Mouse (Mus musculus) forebrain, embryonic 15.5 days (tissue): ENCODE results near the gene Atxn10. TPM values are rescaled to one million over a fixed set of nuclear protein-coding genes. Genes with fewer than 3 reads are reported as not detected.
A peak's percentile ranks its signal among the peaks of the same experiment; 100 is the strongest.

Source experiments
- ATAC-seq: fragments of 200-750 bp; cut with Nextera tagmentation; replicated peaks from 2 replicates; pipeline ENCODE4 v1.8.0; 2017; ENCODE audit warnings: mild to moderate bottlenecking, moderate TSS enrichment, moderate library complexity
- H3K27ac ChIP-seq: fragments of 300-500 bp; sonication (generic); replicated peaks from 2 replicates; pipeline ENCODE4 v1.5.1; 2015; ENCODE audit warnings: mild to moderate bottlenecking, inconsistent platforms
- H3K27me3 ChIP-seq: fragments of 300-500 bp; sonication (generic); 2 replicates; pipeline ENCODE4 v1.6.1; 2015; ENCODE audit warnings: inconsistent platforms
- H3K36me3 ChIP-seq: fragments of 300-500 bp; sonication (generic); 2 replicates; pipeline ENCODE4 v1.6.1; 2015; ENCODE audit warnings: mild to moderate bottlenecking, inconsistent platforms
- H3K4me1 ChIP-seq: fragments of 300-500 bp; sonication (generic); 2 replicates; pipeline ENCODE4 v1.6.1; 2015; ENCODE audit warnings: inconsistent platforms
- H3K4me2 ChIP-seq: fragments of 300-500 bp; sonication (generic); replicated peaks from 2 replicates; pipeline ENCODE4 v1.6.1; 2015; ENCODE audit warnings: mild to moderate bottlenecking, inconsistent platforms
- H3K4me3 ChIP-seq: fragments of 300-500 bp; sonication (generic); 2 replicates; pipeline ENCODE4 v1.5.1; 2015; ENCODE audit warnings: mild to moderate bottlenecking, inconsistent platforms
- H3K9ac ChIP-seq: fragments of 300-500 bp; sonication (generic); replicated peaks from 2 replicates; pipeline ENCODE4 v1.6.1; 2015; ENCODE audit warnings: mild to moderate bottlenecking, inconsistent platforms
- H3K9me3 ChIP-seq: fragments of 300-500 bp; sonication (generic); 2 replicates; pipeline ENCODE4 v1.6.1; 2016; ENCODE audit warnings: inconsistent platforms
- WGBS: fragments of 180-500 bp; shearing (Covaris S2); methylation state at CpG from one replicate; pipeline ENCODE4 v1.1.7; 2015; ENCODE audit warnings: mixed read lengths; 5-methylcytosine and 5-hydroxymethylcytosine counted together
- polyA plus RNA-seq: library from polyadenylated mRNA; unstranded; fragments of >200 nt; fragmentation: Nextera tagmentation; extraction: Ambion mirVana; gene quantifications from 2 replicates; pipeline ENCODE4 v1.2.1, GENCODE M21; 2015

Gene Atxn10
- polyA plus RNA-seq, 1 experiment from 2014 or later = 526 TPM

DNA sequence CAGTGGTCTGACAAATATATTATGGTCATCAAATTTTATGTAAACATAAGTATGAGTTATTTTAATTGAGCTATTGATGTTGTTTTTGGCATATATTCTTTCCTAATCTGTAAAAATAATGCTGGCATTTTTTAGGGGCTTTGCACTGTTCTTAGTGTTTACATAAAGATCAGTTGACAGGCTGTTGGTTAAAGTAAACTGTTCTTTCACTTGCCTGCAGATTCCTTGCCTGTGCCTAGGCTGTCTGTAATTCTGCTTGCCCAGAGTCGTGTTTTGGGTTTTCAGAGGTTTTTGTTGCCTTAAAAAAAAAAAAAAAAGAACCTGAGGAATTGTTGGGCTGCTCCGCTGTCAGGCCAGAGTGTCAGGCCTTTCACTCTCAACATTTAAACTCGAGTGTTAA, 33.7 kb downstream of the Atxn10 start:
- H3K27ac ChIP-seq = no peak overlapping the region
- WGBS = 57% methylated on average over 3 of the region's 3 CpGs
- ATAC-seq = no peak
- no peaks in the 10 kb centered on the region for H3K27me3 ChIP-seq
- H3K4me3 ChIP-seq = no peak overlapping the region
- H3K9me3 ChIP-seq = no peaks in the 10 kb centered on the region
- peaks cover 4% of the 10 kb centered on the region; the same call in 1 of the 2 replicates for H3K4me1 ChIP-seq
- peaks cover 22% of the 10 kb centered on the region for H3K36me3 ChIP-seq
- no peak overlapping the region for H3K9ac ChIP-seq
- no peak overlapping the region for H3K4me2 ChIP-seq

DNA sequence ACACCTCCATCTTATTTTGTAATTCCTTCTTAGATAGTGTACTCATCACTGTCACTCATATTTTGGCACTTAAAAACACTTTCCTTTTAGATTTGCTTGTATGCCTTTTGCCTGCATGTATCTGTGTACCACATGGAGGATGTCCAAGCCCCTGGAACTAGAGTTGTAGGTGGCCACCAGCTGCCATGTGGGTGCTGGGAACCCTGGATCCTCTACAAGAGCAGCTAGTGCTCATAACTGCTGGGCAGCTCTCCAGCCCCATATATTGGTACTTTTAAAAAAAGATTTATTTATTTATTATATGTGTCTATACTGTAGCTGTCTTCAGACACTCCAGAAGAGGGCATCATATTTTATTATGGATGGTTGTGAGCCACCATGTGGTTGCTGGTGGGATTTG, 37.1 kb downstream of the Atxn10 start:
- Histone ChIP-seq H3K4me2 (no peak overlapping the region), H3K36me3 (peaks cover 18% of the 10 kb centered on the region), H3K9me3 (no peaks in the 10 kb centered on the region), H3K4me3 (no peak overlapping the region), H3K27me3 (no peaks in the 10 kb centered on the region), H3K4me1 (peaks cover 4% of the 10 kb centered on the region; the same call in 1 of the 2 replicates), H3K27ac (no peak overlapping the region), H3K9ac (no peak overlapping the region)
- ATAC-seq = no peak

DNA sequence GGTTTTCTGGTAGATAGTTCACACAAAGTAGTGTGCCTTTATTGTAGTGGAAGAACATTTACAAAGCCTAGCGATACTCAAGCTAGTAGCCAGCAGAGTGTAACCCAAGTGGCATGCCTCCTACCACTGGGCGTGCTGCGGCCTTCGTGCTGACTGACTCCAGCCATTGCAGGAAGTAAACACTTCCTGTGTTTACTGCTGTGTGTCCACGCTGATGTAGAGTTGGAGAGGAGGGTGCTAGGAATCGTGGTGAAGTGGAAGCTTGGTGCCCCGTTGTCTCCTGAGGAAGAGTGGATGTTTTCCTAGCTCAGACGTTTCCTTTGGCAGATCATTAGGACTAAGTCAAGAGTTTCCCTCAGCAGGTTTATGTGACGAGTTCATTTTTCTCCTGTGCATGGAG, 47.4 kb downstream of the Atxn10 start:
- 83% methylated on average over 9 of the region's 9 CpGs for WGBS

DNA sequence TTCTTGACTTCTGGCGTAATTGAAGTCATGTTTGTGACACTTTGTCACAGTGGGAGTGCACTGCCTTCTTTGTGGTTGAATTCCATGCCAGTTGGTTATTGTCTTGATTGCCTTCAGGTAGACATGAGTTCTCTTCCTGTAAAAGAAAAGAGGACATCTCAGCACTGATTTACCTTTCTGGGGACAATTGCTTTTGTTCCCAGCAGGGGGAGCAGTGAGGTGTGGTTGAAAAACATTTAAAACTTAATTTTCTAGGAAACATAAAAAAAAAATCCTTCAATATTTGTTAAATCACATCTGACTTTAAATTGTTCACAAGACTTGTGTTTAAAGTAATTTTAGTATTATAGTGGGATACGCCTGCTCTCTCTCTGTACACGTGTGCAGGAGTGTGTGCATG, 52.7 kb downstream of the Atxn10 start:
- Histone ChIP-seq H3K27ac (no peak overlapping the region), H3K4me3 (no peak overlapping the region), H3K36me3 (peaks cover 26% of the 10 kb centered on the region), H3K4me1 (no peaks in the 10 kb centered on the region), H3K27me3 (no peaks in the 10 kb centered on the region), H3K4me2 (no peak overlapping the region), H3K9me3 (no peaks in the 10 kb centered on the region), H3K9ac (no peak overlapping the region)
- no peak for ATAC-seq
- WGBS = 78% methylated on average over 3 of the region's 3 CpGs

More for the DNA sequence above, 47.4 kb downstream of the Atxn10 start:
- Histone ChIP-seq H3K36me3 (peaks cover 33% of the 10 kb centered on the region), H3K27ac (no peak overlapping the region), H3K27me3 (no peaks in the 10 kb centered on the region), H3K9me3 (no peaks in the 10 kb centered on the region), H3K4me3 (no peak overlapping the region), H3K4me2 (no peak overlapping the region), H3K9ac (no peak overlapping the region), H3K4me1 (no peaks in the 10 kb centered on the region)
- ATAC-seq = no peak

DNA sequence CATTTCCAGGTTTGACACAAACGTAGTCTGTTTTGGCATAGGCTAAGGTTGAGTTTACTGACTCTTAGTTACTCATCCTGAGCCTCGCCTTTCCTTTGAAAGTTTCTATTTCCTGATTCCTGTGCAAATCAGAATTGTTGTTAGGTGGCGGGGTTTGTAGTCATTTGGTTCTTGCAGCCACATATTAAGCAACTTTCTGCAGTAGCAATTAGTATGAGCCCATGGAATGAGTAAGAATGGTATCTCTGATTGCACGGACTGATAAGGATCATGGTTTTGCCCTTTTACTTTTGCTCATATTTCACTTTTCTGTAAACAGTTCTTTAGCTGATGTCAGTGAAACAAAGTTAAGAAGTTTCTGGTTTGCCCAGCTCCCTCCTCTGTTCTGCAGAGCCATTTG, 53.9 kb downstream of the Atxn10 start:
- H3K9me3 ChIP-seq = no peaks in the 10 kb centered on the region
- 93% methylated on average over 4 of the region's 4 CpGs for WGBS
- H3K4me3 ChIP-seq = no peak overlapping the region
- no peaks in the 10 kb centered on the region for H3K27me3 ChIP-seq
- peaks cover 17% of the 10 kb centered on the region for H3K36me3 ChIP-seq
- H3K4me2 ChIP-seq = no peak overlapping the region
- no peaks in the 10 kb centered on the region for H3K4me1 ChIP-seq
- no peak overlapping the region for H3K27ac ChIP-seq
- no peak for ATAC-seq
- no peak overlapping the region for H3K9ac ChIP-seq

DNA sequence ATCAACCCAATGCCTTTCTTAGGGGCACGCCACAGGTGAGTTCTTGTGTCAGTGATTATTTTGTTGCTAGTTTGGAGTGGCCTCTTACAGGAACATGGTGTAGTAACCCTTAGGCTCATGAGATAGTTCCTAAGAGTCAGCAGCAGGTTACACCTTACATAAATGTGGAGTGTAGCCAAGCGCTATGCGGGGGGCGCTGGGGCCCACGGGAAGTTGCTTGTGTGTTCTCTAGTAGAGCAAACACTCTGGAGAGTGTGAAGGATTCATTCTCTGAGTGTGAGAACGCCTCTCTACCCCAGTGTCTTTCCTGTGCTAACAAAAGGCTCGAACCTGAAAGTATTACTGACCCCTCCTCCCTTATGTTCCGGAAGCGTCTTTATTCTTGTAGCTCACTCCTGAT, 59.3 kb downstream of the Atxn10 start:
- Histone ChIP-seq H3K4me2 (no peak overlapping the region), H3K9ac (no peak overlapping the region), H3K36me3 (peaks cover 13% of the 10 kb centered on the region), H3K9me3 (no peaks in the 10 kb centered on the region), H3K27ac (no peak overlapping the region), H3K4me1 (peaks cover 6% of the 10 kb centered on the region; the same call in 1 of the 2 replicates), H3K27me3 (no peaks in the 10 kb centered on the region), H3K4me3 (no peak overlapping the region)
- 89% methylated on average over 9 of the region's 9 CpGs for WGBS
- ATAC-seq = no peak

DNA sequence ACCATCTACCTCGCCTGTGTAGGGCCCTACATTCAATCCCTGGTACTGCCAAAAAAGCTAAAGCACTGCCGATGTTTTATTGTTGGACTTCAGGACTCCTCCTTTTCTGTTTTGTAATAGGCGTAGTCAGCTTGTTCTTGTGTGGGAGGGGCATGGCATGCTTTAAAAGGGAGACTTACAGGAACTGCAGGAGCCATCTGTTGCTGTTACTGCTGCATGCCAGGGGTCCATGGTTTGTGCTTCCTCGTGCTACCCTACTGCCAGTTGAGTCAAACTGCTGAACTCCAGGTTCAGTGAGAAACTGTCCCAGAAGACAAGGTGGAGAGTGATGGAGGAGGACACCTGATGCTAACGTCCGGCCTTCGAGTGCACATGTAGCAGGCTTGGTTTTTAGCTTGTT, 65.9 kb downstream of the Atxn10 start:
- Histone ChIP-seq H3K4me3 (no peak overlapping the region), H3K9me3 (no peaks in the 10 kb centered on the region)

DNA sequence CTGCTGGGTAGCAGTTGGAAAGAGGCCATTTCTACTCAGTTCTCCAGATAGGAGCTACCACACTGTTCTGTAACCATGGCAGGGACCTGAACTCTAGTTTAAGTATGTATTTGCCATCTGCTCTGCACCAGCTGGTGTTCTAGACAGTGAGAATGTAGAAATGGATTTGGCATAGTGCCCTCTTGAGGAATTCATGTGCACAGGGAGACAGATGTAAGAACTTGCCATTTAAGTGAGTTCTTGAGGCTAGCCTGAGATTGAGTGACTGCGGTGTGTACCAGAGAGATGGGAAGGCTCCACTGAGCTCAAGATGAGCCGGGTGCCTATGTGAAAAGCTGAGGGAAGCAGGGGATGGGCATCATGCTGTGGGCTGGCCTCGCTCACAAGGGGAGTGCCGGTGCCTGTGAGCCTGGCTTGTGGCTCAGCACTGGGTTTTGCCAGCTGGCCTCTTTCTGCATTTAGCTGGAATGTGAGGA, 67.2 kb downstream of the Atxn10 start:
- H3K36me3 ChIP-seq = no peaks in the 10 kb centered on the region
- no peak overlapping the region for H3K4me3 ChIP-seq
- H3K9me3 ChIP-seq = no peaks in the 10 kb centered on the region
- ATAC-seq = peak; percentile 98
- H3K4me2 ChIP-seq = no peak overlapping the region
- WGBS = 28% methylated on average over 4 of the region's 4 CpGs
- no peaks in the 10 kb centered on the region for H3K27me3 ChIP-seq
- peak overlapping the region; percentile 95 for H3K27ac ChIP-seq
- no peak overlapping the region for H3K9ac ChIP-seq
- H3K4me1 ChIP-seq = peaks cover 45% of the 10 kb centered on the region

More for the DNA sequence above, 65.9 kb downstream of the Atxn10 start:
- no peak for ATAC-seq
- H3K27me3 ChIP-seq = no peaks in the 10 kb centered on the region
- no peak overlapping the region for H3K4me2 ChIP-seq
- no peaks in the 10 kb centered on the region for H3K36me3 ChIP-seq
- WGBS = 58% methylated on average over 7 of the region's 7 CpGs
- H3K4me1 ChIP-seq = peaks cover 45% of the 10 kb centered on the region
- H3K9ac ChIP-seq = no peak overlapping the region
- H3K27ac ChIP-seq = peak overlapping the region; percentile 95

DNA sequence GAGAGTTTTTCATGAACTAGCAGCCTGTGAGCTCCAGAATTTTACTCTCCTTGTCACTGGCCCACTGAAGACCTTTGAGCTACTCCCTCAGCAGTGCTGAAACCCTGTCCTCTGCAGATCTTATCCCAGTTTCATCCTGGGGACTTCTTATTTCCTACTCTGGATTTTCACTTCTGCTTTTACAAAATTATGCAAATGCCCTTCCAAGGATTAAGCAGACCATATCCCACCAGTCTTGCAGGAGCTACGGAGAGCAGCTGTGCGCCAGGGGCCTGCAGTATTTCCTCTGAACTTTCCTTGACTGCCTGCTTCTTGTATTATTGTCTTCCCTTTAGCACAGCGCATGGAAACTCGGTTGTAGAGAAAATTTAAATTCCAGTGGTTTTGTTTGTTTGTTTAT, 68.7 kb downstream of the Atxn10 start:
- Histone ChIP-seq H3K4me1 (peaks cover 48% of the 10 kb centered on the region), H3K4me2 (no peak overlapping the region), H3K27me3 (no peaks in the 10 kb centered on the region), H3K9me3 (no peaks in the 10 kb centered on the region), H3K9ac (no peak overlapping the region), H3K36me3 (no peaks in the 10 kb centered on the region), H3K4me3 (no peak overlapping the region), H3K27ac (peak overlapping the region; percentile 95)
- no peak for ATAC-seq
- WGBS = 66% methylated on average over 4 of the region's 4 CpGs

DNA sequence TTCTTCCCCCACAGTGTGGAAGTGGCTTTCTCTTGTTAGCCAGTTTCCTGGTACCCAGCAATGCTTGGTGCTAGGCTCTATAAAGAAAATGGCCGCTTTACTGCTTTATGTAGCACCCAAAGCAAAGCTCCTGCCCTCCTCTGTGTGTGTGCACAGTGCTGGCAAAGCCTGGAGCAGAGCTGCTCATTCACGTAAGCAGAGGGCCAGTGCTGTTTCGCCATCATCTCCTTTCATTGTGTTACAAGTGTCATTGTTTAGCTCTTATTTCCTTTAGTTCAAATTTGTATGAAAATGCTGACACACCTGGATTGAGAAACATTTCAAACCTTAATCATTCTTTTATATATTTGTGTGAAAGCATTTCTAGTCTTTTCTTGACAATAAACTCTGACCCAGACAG, 69.5 kb downstream of the Atxn10 start:
- ATAC-seq = no peak

DNA sequence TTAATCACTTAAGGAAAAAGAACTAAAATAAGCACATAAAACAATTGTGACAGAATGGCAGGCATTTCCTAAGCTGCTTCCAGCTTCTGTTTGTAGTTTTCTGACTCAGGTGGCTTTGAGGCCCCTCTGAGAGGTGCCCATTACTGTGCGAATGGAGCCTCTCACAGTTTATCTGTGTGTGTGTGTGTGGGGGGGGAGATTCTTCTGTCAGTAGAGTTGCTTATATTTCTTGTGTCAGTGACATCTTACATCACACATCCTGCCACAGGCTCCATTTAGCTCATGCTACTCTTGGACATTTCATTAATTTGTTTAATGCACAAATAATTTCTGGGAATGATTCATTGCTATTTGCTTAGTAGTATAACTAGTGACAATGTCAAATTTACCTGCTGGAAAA, 70.8 kb downstream of the Atxn10 start:
- H3K4me3 ChIP-seq = no peak overlapping the region
- H3K9me3 ChIP-seq = no peaks in the 10 kb centered on the region
- H3K4me2 ChIP-seq = no peak overlapping the region
- no peak overlapping the region for H3K9ac ChIP-seq
- no peaks in the 10 kb centered on the region for H3K27me3 ChIP-seq
- no peak overlapping the region for H3K27ac ChIP-seq
- H3K4me1 ChIP-seq = peaks cover 47% of the 10 kb centered on the region
- WGBS = 77% methylated on average over 1 of the region's 1 CpGs
- no peaks in the 10 kb centered on the region for H3K36me3 ChIP-seq
- ATAC-seq = no peak

More for the DNA sequence above, 69.5 kb downstream of the Atxn10 start:
- Histone ChIP-seq H3K4me3 (no peak overlapping the region), H3K27me3 (no peaks in the 10 kb centered on the region), H3K4me1 (peaks cover 52% of the 10 kb centered on the region), H3K9me3 (no peaks in the 10 kb centered on the region), H3K27ac (peak overlapping the region; percentile 95; the same call in 1 of the 2 replicates), H3K9ac (no peak overlapping the region), H3K4me2 (no peak overlapping the region), H3K36me3 (no peaks in the 10 kb centered on the region)
- 69% methylated on average over 3 of the region's 3 CpGs for WGBS

DNA sequence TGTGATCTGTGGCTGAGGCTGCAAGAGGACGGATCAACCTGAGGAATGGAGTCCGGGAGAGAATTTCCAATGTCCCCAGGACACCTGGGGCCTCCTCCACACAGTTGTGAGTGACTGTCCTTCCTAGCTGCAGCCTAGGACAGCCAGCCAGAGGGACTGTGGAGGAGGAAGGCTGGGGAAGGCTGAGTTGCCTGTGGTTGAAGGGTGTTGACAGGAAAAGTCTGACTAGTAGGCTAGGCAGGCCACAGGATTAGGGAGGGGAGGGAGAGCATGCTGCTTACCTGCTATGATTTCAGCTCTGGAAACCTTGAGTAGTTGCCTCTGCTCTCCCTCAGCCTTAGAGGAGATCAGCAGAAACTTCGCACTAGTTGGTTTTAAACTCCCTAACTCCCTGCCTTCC, 71.3 kb downstream of the Atxn10 start:
- Histone ChIP-seq H3K9me3 (no peaks in the 10 kb centered on the region), H3K27me3 (no peaks in the 10 kb centered on the region), H3K4me2 (no peak overlapping the region), H3K36me3 (no peaks in the 10 kb centered on the region), H3K4me3 (no peak overlapping the region), H3K27ac (no peak overlapping the region), H3K9ac (no peak overlapping the region), H3K4me1 (peaks cover 42% of the 10 kb centered on the region)
- ATAC-seq = no peak
- WGBS = 88% methylated on average over 3 of the region's 3 CpGs

DNA sequence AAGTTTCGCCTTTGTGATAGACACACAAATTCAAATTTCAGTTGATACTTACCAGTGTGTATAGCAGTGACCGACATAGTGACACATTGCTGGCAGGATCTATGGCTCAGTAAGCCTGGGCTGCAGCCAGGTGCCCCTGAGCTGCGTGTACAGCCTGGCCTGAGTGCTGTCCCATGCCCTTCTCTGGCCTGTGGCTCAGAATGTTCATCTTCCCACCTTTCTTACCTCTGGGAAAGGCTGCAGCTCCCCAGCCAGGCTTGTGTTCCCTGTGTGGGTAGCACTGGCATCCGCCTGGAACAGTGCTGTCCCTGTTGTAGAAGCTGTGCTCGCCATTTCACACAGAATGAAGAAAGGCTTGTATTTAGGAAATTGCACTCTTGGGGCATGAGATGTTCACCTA, 72.7 kb downstream of the Atxn10 start:
- Histone ChIP-seq H3K27ac (peak overlapping the region; percentile 6; the same call in 1 of the 2 replicates), H3K4me2 (no peak overlapping the region), H3K4me3 (no peak overlapping the region), H3K36me3 (no peaks in the 10 kb centered on the region), H3K4me1 (peaks cover 29% of the 10 kb centered on the region), H3K27me3 (no peaks in the 10 kb centered on the region), H3K9me3 (no peaks in the 10 kb centered on the region), H3K9ac (no peak overlapping the region)
- no peak for ATAC-seq
- whole genome bisulfite sequencing = 75% methylated on average over 5 of the region's 5 CpGs
